Mouse (Mus musculus): ENCODE measurements around the gene Akap13. TPM values are rescaled to one million over a fixed set of nuclear protein-coding genes. Genes with fewer than 3 reads are reported as not detected.

Akap13 gene
- polyA plus RNA-seq, 1 experiment from 2014 or later, result 43.4 TPM

DNA sequence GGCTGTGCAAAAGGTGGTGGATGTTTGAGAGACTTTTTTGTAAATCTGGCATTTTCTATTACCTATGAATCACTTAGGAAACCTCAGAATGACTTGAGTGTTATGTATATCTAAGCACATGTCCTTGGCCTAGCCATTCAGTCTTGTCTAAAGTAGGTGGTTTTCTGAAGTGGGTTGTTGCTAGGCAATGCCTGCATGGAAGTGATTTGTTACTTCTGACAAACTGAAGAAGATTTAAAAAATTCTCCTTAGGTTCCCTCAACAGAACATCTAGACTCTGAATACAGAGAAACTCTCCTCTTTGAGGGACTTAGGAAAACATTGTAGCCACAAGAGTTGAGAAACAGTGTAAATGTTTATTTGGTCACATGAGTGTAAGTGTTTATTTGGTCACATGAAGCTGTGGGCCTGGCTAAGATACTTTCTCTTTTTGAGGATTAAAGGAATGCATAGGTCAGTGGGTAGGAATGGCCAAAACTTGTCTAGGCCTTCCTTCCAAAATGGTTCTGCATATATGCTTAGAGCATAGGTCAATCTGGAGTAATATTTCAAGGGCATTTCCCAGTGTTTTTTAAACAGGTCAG is 8.3 kb downstream of the Akap13 start:
- Histone ChIP-seq H3K4me3 (no peak overlapping the region), H3K36me3 (no peaks in the 10 kb centered on the region), H3K27ac (no peak overlapping the region), H3K9me3 (replicated peaks) (no peaks in the 10 kb centered on the region), H3K4me1 (replicated peaks) (peaks cover 37% of the 10 kb centered on the region), H3K4me2 (no peak overlapping the region), H3K9ac (no peak overlapping the region), H3K27me3 (no peaks in the 10 kb centered on the region)
- no peak for ATAC-seq (replicated peaks; ENCODE audit: insufficient number of reproducible peaks, insufficient read depth, low FRiP score, low read depth)

DNA sequence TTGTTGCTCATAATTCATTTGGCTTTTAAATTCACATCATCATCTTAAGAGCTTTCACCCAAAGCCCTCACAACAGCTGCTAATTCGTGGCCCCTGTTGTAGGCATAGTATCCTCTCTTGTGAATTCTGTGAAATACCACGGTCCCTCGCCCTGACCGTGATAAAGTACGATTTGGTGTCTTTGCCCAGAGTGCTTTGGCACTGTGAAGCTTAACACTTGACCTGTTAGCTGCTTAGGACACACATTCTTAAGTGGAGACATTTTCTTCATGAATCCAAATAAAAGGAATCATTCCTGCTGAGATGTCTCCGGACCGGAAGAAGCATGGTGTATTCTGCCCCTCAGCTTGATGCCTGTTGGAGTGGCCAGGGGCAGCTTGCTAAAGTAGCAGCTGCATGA is 12.5 kb downstream of the Akap13 start:
- no peaks in the 10 kb centered on the region for H3K36me3 ChIP-seq
- no peak overlapping the region for H3K4me2 ChIP-seq
- ATAC-seq (replicated peaks; ENCODE audit: insufficient number of reproducible peaks, insufficient read depth, low FRiP score, low read depth), result no peak
- H3K27ac ChIP-seq, result no peak overlapping the region
- no peaks in the 10 kb centered on the region for H3K27me3 ChIP-seq
- no peak overlapping the region for H3K9ac ChIP-seq
- no peak overlapping the region for H3K4me3 ChIP-seq
- H3K4me1 ChIP-seq (replicated peaks), result peaks cover 38% of the 10 kb centered on the region
- WGBS, result 69% methylated on average over 7 of the region's 7 CpGs
- H3K9me3 ChIP-seq (replicated peaks), result no peaks in the 10 kb centered on the region

DNA sequence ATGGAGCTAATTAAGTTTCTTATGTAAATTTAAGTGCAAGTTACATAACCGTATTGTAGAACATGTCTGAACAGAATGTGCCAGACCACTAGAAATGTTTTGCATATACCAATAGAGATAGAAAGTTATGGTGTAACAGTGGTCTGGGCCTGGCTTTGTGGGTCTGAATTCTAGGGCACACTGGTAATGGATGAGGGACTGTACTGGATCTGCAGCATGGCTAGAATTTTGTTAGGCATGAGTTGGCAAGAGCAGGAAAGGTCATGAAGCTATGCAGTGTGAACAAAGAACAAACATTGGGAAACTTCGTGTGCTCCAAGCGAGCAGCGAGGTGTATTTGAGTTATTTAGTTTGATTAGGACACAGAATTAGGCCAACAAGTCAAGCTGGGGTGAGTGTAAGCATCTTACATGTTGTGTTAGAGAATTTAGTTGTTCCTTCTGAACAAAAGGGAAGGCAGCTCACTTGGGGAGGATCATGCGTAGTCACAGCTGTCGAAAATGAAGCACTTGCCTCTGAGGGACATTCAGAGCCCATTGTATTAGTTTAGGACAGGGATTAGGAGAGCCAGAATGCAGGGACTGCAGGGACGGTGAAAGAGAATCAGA is 15.1 kb downstream of the Akap13 start:
- Histone ChIP-seq H3K36me3 (no peaks in the 10 kb centered on the region), H3K4me3 (no peak overlapping the region), H3K27ac (no peak overlapping the region), H3K9ac (no peak overlapping the region), H3K4me1 (replicated peaks) (peaks cover 37% of the 10 kb centered on the region), H3K4me2 (no peak overlapping the region), H3K9me3 (replicated peaks) (no peaks in the 10 kb centered on the region), H3K27me3 (no peaks in the 10 kb centered on the region)
- 64% methylated on average over 7 of the region's 7 CpGs for WGBS
- ATAC-seq (replicated peaks; ENCODE audit: insufficient number of reproducible peaks, insufficient read depth, low FRiP score, low read depth), result no peak

DNA sequence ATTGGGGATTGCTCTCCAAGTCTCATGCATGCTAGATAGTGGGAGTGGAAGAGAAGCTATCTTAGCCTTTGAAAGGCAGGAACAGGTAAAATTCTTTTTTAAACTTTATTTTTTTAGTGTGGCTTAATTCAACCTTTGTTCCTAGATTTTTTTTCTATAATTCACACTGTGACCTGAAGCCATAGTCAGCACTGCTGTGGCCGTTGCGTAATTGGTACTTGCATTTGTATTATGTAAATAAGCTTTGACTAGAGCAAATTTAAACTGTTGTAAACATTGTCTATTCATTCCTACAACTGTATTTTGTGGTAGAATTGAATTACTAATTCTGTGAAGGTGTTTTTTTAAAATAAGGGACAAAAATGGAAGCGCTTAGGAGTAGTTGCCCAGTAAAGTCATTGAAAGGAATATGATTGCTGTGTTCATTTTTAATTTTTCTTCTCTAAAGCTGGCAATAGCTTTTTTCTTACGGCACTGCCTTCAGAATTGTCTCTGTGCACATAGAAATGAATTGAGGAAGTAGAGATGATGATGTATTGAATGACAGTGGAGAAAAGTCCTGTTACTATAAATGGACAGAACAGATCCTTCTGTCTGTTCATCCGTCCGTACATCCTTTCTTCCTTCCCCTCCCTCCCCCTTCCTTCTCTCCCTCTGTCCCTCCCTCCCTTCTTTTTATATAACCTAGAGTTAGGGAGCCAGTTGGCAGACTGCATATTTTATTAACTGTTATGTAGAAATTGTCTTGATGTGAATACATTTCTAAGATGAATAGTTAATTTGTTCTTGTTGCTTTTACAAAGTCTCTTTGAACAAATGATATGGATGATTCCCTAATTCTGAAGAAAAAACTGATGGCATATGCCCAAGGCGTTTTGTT is 17.2 kb downstream of the Akap13 start:
- Histone ChIP-seq H3K36me3 (no peaks in the 10 kb centered on the region), H3K4me3 (no peak overlapping the region), H3K4me2 (no peak overlapping the region), H3K27me3 (no peaks in the 10 kb centered on the region), H3K27ac (no peak overlapping the region), H3K4me1 (replicated peaks) (peaks cover 39% of the 10 kb centered on the region), H3K9me3 (replicated peaks) (no peaks in the 10 kb centered on the region), H3K9ac (no peak overlapping the region)
- ATAC-seq (replicated peaks; ENCODE audit: insufficient number of reproducible peaks, insufficient read depth, low FRiP score, low read depth), result no peak
- WGBS, result 80% methylated on average over 7 of the region's 7 CpGs

DNA sequence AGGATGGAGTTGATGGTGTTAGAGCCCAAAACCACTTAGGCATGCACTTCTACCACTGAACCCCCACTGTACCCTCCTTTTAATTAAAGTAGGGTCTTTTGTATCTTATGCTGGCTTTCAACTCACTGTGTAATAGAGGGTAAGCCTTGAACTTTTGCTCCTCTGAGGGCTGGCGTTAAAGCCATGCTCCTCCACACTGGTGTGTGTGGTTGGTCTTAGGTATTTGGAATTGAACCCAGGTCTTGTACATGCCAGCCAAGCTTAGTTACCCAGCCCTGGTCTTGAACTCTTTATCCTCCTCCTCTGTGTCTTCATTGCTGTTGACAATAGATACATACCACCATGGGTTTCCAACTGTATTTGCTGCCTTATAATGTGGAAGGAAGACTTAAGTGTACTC is 18.0 kb downstream of the Akap13 start:
- H3K36me3 ChIP-seq, result no peaks in the 10 kb centered on the region
- WGBS, result 96% methylated on average over 1 of the region's 1 CpGs
- H3K27ac ChIP-seq, result no peak overlapping the region
- no peak overlapping the region for H3K4me2 ChIP-seq
- peaks cover 35% of the 10 kb centered on the region for H3K4me1 ChIP-seq (replicated peaks)
- H3K27me3 ChIP-seq, result no peaks in the 10 kb centered on the region
- no peak overlapping the region for H3K4me3 ChIP-seq
- H3K9ac ChIP-seq, result no peak overlapping the region
- no peak for ATAC-seq (replicated peaks; ENCODE audit: insufficient number of reproducible peaks, insufficient read depth, low FRiP score, low read depth)
- H3K9me3 ChIP-seq (replicated peaks), result no peaks in the 10 kb centered on the region

DNA sequence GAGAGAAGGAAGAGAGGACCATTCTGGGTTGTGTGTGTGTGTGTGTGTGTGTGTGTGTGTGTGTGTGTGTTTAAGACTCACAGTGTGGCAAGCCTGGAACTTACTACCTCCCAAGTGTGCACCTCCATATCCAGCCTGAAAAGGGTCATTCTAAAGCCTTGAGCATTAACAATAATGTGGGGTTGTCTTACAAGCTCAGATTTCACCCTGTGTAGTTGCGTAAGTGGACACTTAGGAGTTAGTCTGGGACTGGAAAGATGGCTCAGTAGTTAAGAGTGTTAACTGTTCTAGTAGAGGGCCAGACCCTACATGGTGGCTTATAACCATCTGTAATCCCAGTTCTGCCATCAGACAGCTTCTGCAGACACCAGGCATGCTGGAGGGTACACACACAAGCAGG is 18.7 kb downstream of the Akap13 start:
- Histone ChIP-seq H3K27ac (no peak overlapping the region), H3K36me3 (no peaks in the 10 kb centered on the region), H3K9me3 (replicated peaks) (no peaks in the 10 kb centered on the region), H3K4me1 (replicated peaks) (peaks cover 32% of the 10 kb centered on the region), H3K27me3 (no peaks in the 10 kb centered on the region), H3K4me2 (no peak overlapping the region), H3K4me3 (no peak overlapping the region), H3K9ac (no peak overlapping the region)
- ATAC-seq (replicated peaks; ENCODE audit: insufficient number of reproducible peaks, insufficient read depth, low FRiP score, low read depth), result no peak
- 73% methylated on average over 1 of the region's 1 CpGs for WGBS

DNA sequence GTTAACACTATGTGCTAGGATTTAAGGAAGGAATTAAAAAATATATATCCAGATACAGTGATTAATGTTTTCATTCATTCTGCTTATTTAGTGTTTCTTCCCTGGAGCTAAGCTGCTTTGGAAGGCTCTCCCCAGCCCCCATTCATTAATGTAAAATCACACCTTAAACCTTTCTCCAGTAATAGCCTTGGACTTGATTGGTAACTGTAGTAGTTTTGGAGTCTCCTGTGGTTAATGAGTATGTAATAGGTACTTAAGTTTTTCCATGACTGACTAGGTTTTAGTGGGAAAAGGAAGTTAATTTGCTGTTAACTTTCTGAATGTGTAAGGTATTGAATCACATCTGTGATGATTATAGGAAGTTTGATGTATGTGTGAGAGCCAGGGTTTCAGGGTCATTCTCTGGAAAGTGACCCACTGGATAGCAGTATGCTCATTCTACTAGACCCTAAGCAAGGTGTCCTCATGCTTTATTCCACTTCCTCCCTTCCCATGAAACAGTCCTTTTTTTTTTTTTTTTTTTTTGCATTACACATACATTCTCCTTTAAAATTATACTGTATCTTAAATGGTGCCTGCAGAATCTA is 19.3 kb downstream of the Akap13 start:
- H3K9ac ChIP-seq, result no peak overlapping the region
- no peak overlapping the region for H3K4me3 ChIP-seq
- ATAC-seq (replicated peaks; ENCODE audit: insufficient number of reproducible peaks, insufficient read depth, low FRiP score, low read depth), result no peak
- no peaks in the 10 kb centered on the region for H3K36me3 ChIP-seq
- H3K4me1 ChIP-seq (replicated peaks), result peaks cover 30% of the 10 kb centered on the region
- no peak overlapping the region for H3K4me2 ChIP-seq
- no peaks in the 10 kb centered on the region for H3K27me3 ChIP-seq
- no peak overlapping the region for H3K27ac ChIP-seq
- no peaks in the 10 kb centered on the region for H3K9me3 ChIP-seq (replicated peaks)

DNA sequence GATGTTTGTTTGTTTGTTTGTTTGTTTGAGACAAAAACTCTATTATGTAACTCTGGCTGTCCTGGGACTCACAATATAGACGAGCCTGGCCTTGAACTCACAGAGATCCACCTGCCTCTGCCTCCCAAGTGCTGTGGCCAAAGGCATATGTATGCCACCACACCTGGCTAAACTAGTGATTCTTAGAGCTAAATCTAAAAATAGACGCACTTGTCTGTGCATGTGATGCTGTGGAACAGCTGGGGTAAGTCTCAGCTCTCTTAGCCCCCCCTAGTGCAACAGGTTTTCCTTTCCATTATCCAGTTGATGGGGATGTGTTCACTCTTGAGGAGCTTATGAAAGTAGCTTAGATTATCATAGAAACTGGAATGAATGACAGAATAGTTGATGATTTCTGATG is 22.7 kb downstream of the Akap13 start:
- no peaks in the 10 kb centered on the region for H3K9me3 ChIP-seq (replicated peaks)
- H3K4me2 ChIP-seq, result no peak overlapping the region
- no peak overlapping the region for H3K9ac ChIP-seq
- no peak overlapping the region for H3K4me3 ChIP-seq
- peaks cover 17% of the 10 kb centered on the region for H3K4me1 ChIP-seq (replicated peaks)
- no peak overlapping the region for H3K27ac ChIP-seq
- ATAC-seq (replicated peaks; ENCODE audit: insufficient number of reproducible peaks, insufficient read depth, low FRiP score, low read depth), result no peak
- no peaks in the 10 kb centered on the region for H3K27me3 ChIP-seq
- no peaks in the 10 kb centered on the region for H3K36me3 ChIP-seq
- 70% methylated on average over 2 of the region's 2 CpGs for WGBS

DNA sequence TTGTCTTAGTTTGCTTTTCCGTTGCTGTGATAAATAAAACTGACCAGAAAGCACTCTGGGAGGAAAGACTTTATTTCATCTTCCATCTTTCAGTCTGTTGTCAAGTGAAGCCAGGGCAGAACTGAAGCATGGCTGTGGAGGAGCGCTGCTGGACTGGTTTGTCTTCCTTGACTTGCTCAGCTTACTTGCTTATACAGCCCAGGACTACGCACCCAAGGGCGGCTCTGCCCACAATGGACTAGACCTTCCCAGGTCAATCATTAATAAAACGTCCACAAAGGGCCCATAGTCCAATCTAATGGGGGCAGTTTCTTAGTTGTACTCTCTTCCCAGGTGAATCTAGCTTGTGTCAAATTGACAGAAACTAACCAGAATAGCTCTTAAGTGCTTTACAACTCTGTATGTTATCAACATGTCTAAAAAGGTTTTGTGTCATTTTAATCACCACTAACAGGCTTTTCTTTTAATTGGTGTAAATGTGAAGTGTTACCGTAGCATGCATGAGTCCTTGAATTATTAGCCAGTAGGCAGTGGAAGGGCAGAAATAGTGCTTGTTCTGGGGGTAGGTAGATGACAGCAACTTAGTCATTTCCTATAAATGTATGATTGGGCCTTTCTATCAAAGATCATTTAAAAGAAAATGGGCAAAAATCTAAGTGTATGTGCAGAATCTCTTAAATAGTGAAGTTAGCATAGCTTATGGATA is 25.5 kb downstream of the Akap13 start:
- Histone ChIP-seq H3K4me1 (replicated peaks) (peaks cover 20% of the 10 kb centered on the region), H3K4me3 (no peak overlapping the region), H3K9ac (no peak overlapping the region), H3K27me3 (no peaks in the 10 kb centered on the region), H3K9me3 (replicated peaks) (no peaks in the 10 kb centered on the region), H3K27ac (no peak overlapping the region), H3K36me3 (no peaks in the 10 kb centered on the region), H3K4me2 (no peak overlapping the region)
- ATAC-seq (replicated peaks; ENCODE audit: insufficient number of reproducible peaks, insufficient read depth, low FRiP score, low read depth), result no peak
- 85% methylated on average over 6 of the region's 6 CpGs for WGBS

DNA sequence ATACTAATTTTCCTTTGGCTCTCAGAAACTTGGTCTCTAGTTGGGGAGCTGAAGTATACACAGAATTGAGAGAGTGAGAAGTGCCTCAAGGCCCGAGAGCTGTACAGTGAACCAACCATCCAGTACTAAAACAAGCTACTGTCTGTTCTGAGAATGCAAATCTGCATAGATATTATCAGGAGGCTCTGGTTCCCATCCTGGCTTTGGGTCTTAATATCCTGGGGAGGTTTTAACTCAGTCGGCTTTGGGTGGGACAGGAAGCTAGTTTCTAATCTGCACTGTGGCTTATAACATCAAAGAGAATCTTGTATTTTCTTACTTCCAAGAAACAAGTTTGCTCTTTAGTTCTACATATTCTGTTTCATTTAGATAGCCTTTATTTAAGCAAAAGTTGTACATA is 30.7 kb downstream of the Akap13 start:
- H3K4me1 ChIP-seq (replicated peaks), result peaks cover 12% of the 10 kb centered on the region
- 57% methylated on average over 2 of the region's 2 CpGs for whole genome bisulfite sequencing
- no peak overlapping the region for H3K4me2 ChIP-seq

DNA sequence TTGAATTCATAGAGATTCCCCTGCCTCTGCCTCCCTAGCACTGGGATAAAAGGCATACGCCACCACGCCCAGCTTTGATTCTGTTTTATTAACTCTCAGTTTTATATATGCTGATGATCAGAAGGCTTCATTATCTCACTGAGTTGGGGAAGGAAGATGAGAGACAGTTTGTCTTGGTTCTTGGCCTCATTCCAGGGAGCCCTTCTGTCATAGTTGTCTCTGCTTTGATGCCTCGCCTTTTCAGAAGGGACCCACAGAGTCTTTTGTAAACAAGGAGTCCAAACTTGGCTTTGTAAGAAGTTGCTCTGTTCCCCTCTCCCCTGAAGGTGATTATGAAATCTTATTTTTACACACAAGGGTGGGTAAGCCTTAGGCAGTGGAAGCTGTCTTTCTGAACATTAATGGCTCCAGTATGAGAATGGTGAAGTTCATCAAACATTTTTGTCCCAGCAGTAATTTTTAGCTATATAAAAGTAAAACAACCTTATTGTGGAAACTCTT is 40.7 kb downstream of the Akap13 start:
- Histone ChIP-seq H3K36me3 (no peaks in the 10 kb centered on the region), H3K4me1 (replicated peaks) (peaks cover 60% of the 10 kb centered on the region), H3K9me3 (replicated peaks) (no peaks in the 10 kb centered on the region), H3K27ac (peak overlapping the region; percentile 52), H3K9ac (no peak overlapping the region), H3K4me3 (no peak overlapping the region), H3K4me2 (no peak overlapping the region), H3K27me3 (no peaks in the 10 kb centered on the region)
- ATAC-seq (replicated peaks; ENCODE audit: insufficient number of reproducible peaks, insufficient read depth, low FRiP score, low read depth), result no peak
- WGBS, result 71% methylated on average over 3 of the region's 3 CpGs

More for the DNA sequence above, 30.7 kb downstream of the Akap13 start:
- Histone ChIP-seq H3K9ac (no peak overlapping the region), H3K27ac (no peak overlapping the region), H3K36me3 (no peaks in the 10 kb centered on the region), H3K4me3 (no peak overlapping the region), H3K27me3 (no peaks in the 10 kb centered on the region), H3K9me3 (replicated peaks) (no peaks in the 10 kb centered on the region)
- no peak for ATAC-seq (replicated peaks; ENCODE audit: insufficient number of reproducible peaks, insufficient read depth, low FRiP score, low read depth)
